Mouse (Mus musculus): Measurements from ENCODE around the gene Ndufs8.

DNA sequence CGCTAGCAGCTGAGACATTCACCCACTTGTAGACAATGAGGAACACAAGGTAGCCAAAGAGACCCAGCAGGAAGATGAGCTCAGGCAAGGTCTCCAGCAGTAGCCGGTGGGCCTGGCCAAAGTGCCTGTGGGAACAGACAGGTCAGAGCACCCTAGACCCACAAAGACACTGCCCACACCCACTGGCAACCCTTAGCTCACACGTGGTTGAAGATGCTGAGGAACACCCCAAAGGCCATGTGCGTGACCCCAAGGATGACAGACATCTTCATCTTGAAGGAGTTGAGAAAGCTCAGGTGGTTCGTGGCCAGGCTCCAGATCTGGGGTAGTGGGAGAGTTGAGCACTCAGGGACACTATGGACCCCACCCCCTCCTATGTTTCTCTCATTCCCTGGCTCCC is 15.0 kb downstream of the Ndufs8 start:
- TF ChIP-seq CTCF (IDR thresholded peaks at IDR 0.05) (no peak), EP300 (IDR thresholded peaks at IDR 0.05) (no peak)
